Mouse (Mus musculus) neural tube, embryonic 15.5 days (tissue): ENCODE data around the gene Ccl28. TPM values are rescaled to one million over a fixed set of nuclear protein-coding genes. Genes with fewer than 3 reads are reported as not detected.
A peak's percentile ranks its signal among the peaks of the same experiment; 100 is the strongest.
"Not testable (repeated sequence)": the region's sequence is repeated elsewhere in the genome, so short reads cannot be mapped to it uniquely, and the experiment has no call there.

Source experiments
- ATAC-seq: fragments of 200-750 bp; cut with Nextera tagmentation; 2 replicates; pipeline ENCODE4 v1.8.0; 2017; ENCODE audit warnings: mild to moderate bottlenecking, moderate TSS enrichment, moderate library complexity; ENCODE audit not compliant: low FRiP score
- H3K27ac ChIP-seq: fragments of 300-500 bp; sonication (generic); replicated peaks from 2 replicates; pipeline ENCODE4 v1.5.1; 2015; ENCODE audit warnings: mild to moderate bottlenecking, inconsistent platforms
- H3K27me3 ChIP-seq: fragments of 300-500 bp; sonication (generic); replicated peaks from 2 replicates; pipeline ENCODE4 v1.6.1; 2015; ENCODE audit warnings: inconsistent platforms
- H3K36me3 ChIP-seq: fragments of 300-500 bp; sonication (generic); 2 replicates; pipeline ENCODE4 v1.6.1; 2015; ENCODE audit warnings: inconsistent platforms
- H3K4me1 ChIP-seq: fragments of 300-500 bp; sonication (generic); 2 replicates; pipeline ENCODE4 v1.6.1; 2015; ENCODE audit warnings: inconsistent platforms
- H3K4me2 ChIP-seq: fragments of 300-500 bp; sonication (generic); 2 replicates; pipeline ENCODE4 v1.6.1; 2015; ENCODE audit warnings: inconsistent platforms, mild to moderate bottlenecking, moderate library complexity
- H3K4me3 ChIP-seq: fragments of 300-500 bp; sonication (generic); replicated peaks from 2 replicates; pipeline ENCODE4 v1.5.1; 2015; ENCODE audit warnings: mild to moderate bottlenecking, inconsistent platforms
- H3K9ac ChIP-seq: fragments of 300-500 bp; sonication (generic); replicated peaks from 2 replicates; pipeline ENCODE4 v1.6.1; 2015; ENCODE audit warnings: mild to moderate bottlenecking, inconsistent platforms
- H3K9me3 ChIP-seq: fragments of 300-500 bp; sonication (generic); replicated peaks from 2 replicates; pipeline ENCODE4 v1.6.1; 2016; ENCODE audit warnings: inconsistent platforms
- WGBS: fragments of 180-500 bp; shearing (Covaris S2); methylation state at CpG from one replicate; pipeline ENCODE4 v1.1.7; 2015; ENCODE audit warnings: mixed read lengths; 5-methylcytosine and 5-hydroxymethylcytosine counted together
- polyA plus RNA-seq: library from polyadenylated mRNA; unstranded; fragments of >200 nt; fragmentation: Nextera tagmentation; extraction: Ambion mirVana; gene quantifications from 2 replicates; pipeline ENCODE4 v1.2.1, GENCODE M21; 2015

The Ccl28 gene
- polyA plus RNA-seq, 1 experiment from 2014 or later, result 0.41 TPM

GRCm38 (mm10) chr13:119691958-119692357, 68.3 kb downstream of the Ccl28 start:
- not testable (repeated sequence) for H3K9me3 ChIP-seq
- peak overlapping the region; percentile 91 for H3K9ac ChIP-seq

GRCm38 (mm10) chr13:119695676-119696075, 72.1 kb downstream of the Ccl28 start:
- no peak for ATAC-seq
- H3K27ac ChIP-seq, result no peak overlapping the region
- H3K4me1 ChIP-seq, result peaks cover 51% of the 10 kb centered on the region
- H3K9ac ChIP-seq, result no peak overlapping the region
- peak overlapping the region; percentile 27; the same call in 1 of the 2 replicates for H3K4me2 ChIP-seq
- no peak overlapping the region for H3K4me3 ChIP-seq
- 68% methylated on average over 4 of the region's 4 CpGs for WGBS
- peaks cover 12% of the 10 kb centered on the region for H3K36me3 ChIP-seq
- no peaks in the 10 kb centered on the region for H3K9me3 ChIP-seq
- H3K27me3 ChIP-seq, result no peaks in the 10 kb centered on the region

More at GRCm38 (mm10) chr13:119691958-119692357, 68.3 kb downstream of the Ccl28 start:
- H3K4me3 ChIP-seq, result peak overlapping the region; percentile 78
- H3K27me3 ChIP-seq, H3K36me3 ChIP-seq, ATAC-seq, H3K27ac ChIP-seq: not testable (repeated sequence)
- 59% methylated on average over 3 of the region's 3 CpGs for WGBS
- H3K4me1 ChIP-seq, result peaks cover 61% of the 10 kb centered on the region
- H3K4me2 ChIP-seq, result peak overlapping the region; percentile 75

- no peak overlapping the region for H3K9ac ChIP-seq
- H3K9me3 ChIP-seq, result no peaks in the 10 kb centered on the region
- peaks cover 47% of the 10 kb centered on the region for H3K4me1 ChIP-seq
- no peak overlapping the region for H3K4me3 ChIP-seq
- WGBS, result 88% methylated on average over 1 of the region's 1 CpGs
- no peak for ATAC-seq
- H3K27me3 ChIP-seq, result no peaks in the 10 kb centered on the region
- H3K27ac ChIP-seq, result no peak overlapping the region
- peaks cover 19% of the 10 kb centered on the region for H3K36me3 ChIP-seq
- no peak overlapping the region for H3K4me2 ChIP-seq
Observed at GRCm38 (mm10) chr13:119696496-119696895, 72.9 kb downstream of the Ccl28 start.

- Histone ChIP-seq H3K36me3 (peaks cover 32% of the 10 kb centered on the region), H3K4me3 (no peak overlapping the region), H3K9me3 (no peaks in the 10 kb centered on the region), H3K4me1 (peaks cover 32% of the 10 kb centered on the region), H3K27ac (no peak overlapping the region), H3K27me3 (no peaks in the 10 kb centered on the region), H3K9ac (no peak overlapping the region), H3K4me2 (no peak overlapping the region)
- WGBS, result 93% methylated on average over 4 of the region's 4 CpGs
- no peak for ATAC-seq
Observed at GRCm38 (mm10) chr13:119698436-119698835, 74.8 kb downstream of the Ccl28 start.

Other genes starting within 250 kb of the Ccl28 start
- gene Paip1, start 195.2 kb upstream of the Ccl28 start, polyA plus RNA-seq, result 135 and 154 TPM in 2 replicates
- gene 4833420G17Rik, start 161.1 kb upstream of the Ccl28 start, polyA plus RNA-seq, result 77.8 and 83.5 TPM in 2 replicates
- 3.2 and 5.0 TPM in 2 replicates for gene Tmem267, start 135.8 kb upstream of the Ccl28 start, polyA plus RNA-seq
- gene 3110070M22Rik, start 135.4 kb upstream of the Ccl28 start, polyA plus RNA-seq, result 1.5 and 2.0 TPM in 2 replicates
- gene Hmgcs1, start 66.6 kb downstream of the Ccl28 start, polyA plus RNA-seq, result 443 and 497 TPM in 2 replicates
- 5.1 and 6.1 TPM in 2 replicates for gene Nim1k, start 132.1 kb downstream of the Ccl28 start, polyA plus RNA-seq
- 30.0 and 33.4 TPM in 2 replicates for gene Zfp131, start 167.1 kb downstream of the Ccl28 start, polyA plus RNA-seq
- not detected in 2 replicates for gene AF067063, start 206.4 kb downstream of the Ccl28 start, polyA plus RNA-seq
- gene D13Ertd608e, start 212.2 kb downstream of the Ccl28 start, polyA plus RNA-seq, result not detected in 2 replicates